Mouse (Mus musculus): ENCODE measurements at regions not wholly inside any gene's neighbourhood (a gene's known extent, or its start where the extent isn't known, plus 50 kb on each side); places are given as distances from the start of the nearest gene placed in this dataset.

- no peak overlapping the region for H3K27ac ChIP-seq
- peak; percentile 9 to 51 for DNase-seq (ENCODE audit: low spot score in 2 of 2)
- no peak overlapping the region for H3K4me3 ChIP-seq
- no peak for TF ChIP-seq CTCF (conservative IDR thresholded peaks at IDR 0.05)
Observed at GRCm38 (mm10) chr17:62077604-62078003, 803.5 kb downstream of the Efna5 start.

- DNase-seq (ENCODE audit: low spot score in 2 of 2) = no peak
- no peak overlapping the region for H3K4me3 ChIP-seq
- no peak for TF ChIP-seq CTCF (conservative IDR thresholded peaks at IDR 0.05)
- no peak overlapping the region for H3K27ac ChIP-seq
Observed at GRCm38 (mm10) chr17:62064939-62065338, 816.2 kb downstream of the Efna5 start.

GRCm38 (mm10) chr17:62058016-62058415 lies 823.1 kb downstream of the Efna5 start:
- Histone ChIP-seq H3K27ac (no peak overlapping the region), H3K4me3 (no peak overlapping the region)
- no peak for DNase-seq (ENCODE audit: low spot score in 2 of 2)
- TF ChIP-seq CTCF (conservative IDR thresholded peaks at IDR 0.05) = no peak

- TF ChIP-seq CTCF (conservative IDR thresholded peaks at IDR 0.05) = no peak
- H3K27ac ChIP-seq = no peak overlapping the region
- no peak for DNase-seq (ENCODE audit: low spot score in 2 of 2)
- no peak overlapping the region for H3K4me3 ChIP-seq
Observed at GRCm38 (mm10) chr17:62054801-62055200, 826.3 kb downstream of the Efna5 start.

- DNase-seq (ENCODE audit: low spot score in 2 of 2) = no peak
- Histone ChIP-seq H3K27ac (no peak overlapping the region), H3K4me3 (no peak overlapping the region)
- no peak for TF ChIP-seq CTCF (conservative IDR thresholded peaks at IDR 0.05)
Observed at GRCm38 (mm10) chr17:62048989-62049388, 832.1 kb downstream of the Efna5 start.

- H3K27ac ChIP-seq = no peak overlapping the region
- no peak overlapping the region for H3K4me3 ChIP-seq
- no peak for TF ChIP-seq CTCF (conservative IDR thresholded peaks at IDR 0.05)
- DNase-seq (ENCODE audit: low spot score in 2 of 2) = no peak
Observed at GRCm38 (mm10) chr17:62030614-62031013, 850.5 kb downstream of the Efna5 start.
